Mouse (Mus musculus) cortical plate, adult 2 months (tissue): ENCODE measurements at regions not wholly inside any gene's neighbourhood (a gene's known extent, or its start where the extent isn't known, plus 50 kb on each side); places are given as distances from the start of the nearest gene placed in this dataset.
"Not testable (repeated sequence)": the region's sequence is repeated elsewhere in the genome, so short reads cannot be mapped to it uniquely, and the experiment has no call there.

Experiments used
- H3K27ac ChIP-seq: fragments of 200-500 bp; 2 replicates; pipeline ENCODE4 v1.5.1; 2012; ENCODE audit warnings: low read length, control low read depth, inconsistent platforms; ENCODE audit not compliant: insufficient read depth
- H3K4me1 ChIP-seq: fragments of 200-500 bp; 2 replicates; pipeline ENCODE4 v1.6.1; 2011; ENCODE audit warnings: low read length; ENCODE audit not compliant: control insufficient read depth, insufficient read depth
- H3K4me3 ChIP-seq: fragments of 200-500 bp; 2 replicates; pipeline ENCODE4 v1.5.1; 2011; ENCODE audit warnings: mild to moderate bottlenecking, low read length, control low read depth; ENCODE audit not compliant: insufficient read depth
- CTCF ChIP-seq: fragments of 200-500 bp; IDR thresholded peaks from 2 replicates; pipeline ENCODE4 v1.5.1; 2011; ENCODE audit warnings: mild to moderate bottlenecking, control low read depth, low read length; ENCODE audit not compliant: insufficient read depth; ENCODE audit errors: extremely low read depth
- POLR2A ChIP-seq: fragments of 200-500 bp; IDR thresholded peaks from 2 replicates; pipeline ENCODE4 v1.6.1; 2011; ENCODE audit warnings: mild to moderate bottlenecking, low read length, control low read depth; ENCODE audit not compliant: insufficient read depth; ENCODE audit errors: extremely low read depth

GRCm38 (mm10) chr14:87612871-87613270 is 196.4 kb downstream of the Tdrd3 start:
- no peak overlapping the region for H3K4me3 ChIP-seq
- H3K27ac ChIP-seq = no peak overlapping the region
- no peak for TF ChIP-seq CTCF
- TF ChIP-seq POLR2A = no peak
- H3K4me1 ChIP-seq = no peaks in the 10 kb centered on the region

- TF ChIP-seq CTCF (no peak), POLR2A (no peak)
- no peaks in the 10 kb centered on the region for H3K4me1 ChIP-seq
- H3K27ac ChIP-seq = no peak overlapping the region
- no peak overlapping the region for H3K4me3 ChIP-seq
These were observed 203.1 kb downstream of the Tdrd3 start for GRCm38 (mm10) chr14:87619368-87620035.

GRCm38 (mm10) chr14:87631078-87631813 is 214.8 kb downstream of the Tdrd3 start:
- no peak overlapping the region for H3K4me3 ChIP-seq
- H3K27ac ChIP-seq = no peak overlapping the region
- TF ChIP-seq POLR2A (no peak), CTCF (no peak)
- no peaks in the 10 kb centered on the region for H3K4me1 ChIP-seq

GRCm38 (mm10) chr14:87634596-87634995 is 218.2 kb downstream of the Tdrd3 start:
- Histone ChIP-seq H3K4me1 (no peaks in the 10 kb centered on the region), H3K27ac (no peak overlapping the region), H3K4me3 (no peak overlapping the region)
- TF ChIP-seq POLR2A (no peak), CTCF (no peak)

GRCm38 (mm10) chr14:87637131-87637530 is 220.7 kb downstream of the Tdrd3 start:
- no peak overlapping the region for H3K4me3 ChIP-seq

GRCm38 (mm10) chr14:87667910-87668309 is 251.5 kb downstream of the Tdrd3 start:
- Histone ChIP-seq H3K4me3 (no peak overlapping the region), H3K27ac (no peak overlapping the region), H3K4me1 (no peaks in the 10 kb centered on the region)
- TF ChIP-seq CTCF (no peak), POLR2A (no peak)

More at GRCm38 (mm10) chr14:87637131-87637530, 220.7 kb downstream of the Tdrd3 start:
- Histone ChIP-seq H3K27ac (no peak overlapping the region), H3K4me1 (no peaks in the 10 kb centered on the region)
- TF ChIP-seq POLR2A (no peak), CTCF (no peak)

- TF ChIP-seq CTCF (no peak), POLR2A (no peak)
- Histone ChIP-seq H3K4me3 (no peak overlapping the region), H3K4me1 (no peaks in the 10 kb centered on the region), H3K27ac (no peak overlapping the region)
These were observed 253.1 kb downstream of the Tdrd3 start for GRCm38 (mm10) chr14:87669496-87669895.

GRCm38 (mm10) chr14:87680788-87681187 is 264.3 kb downstream of the Tdrd3 start:
- H3K4me3 ChIP-seq = no peak overlapping the region
- no peak overlapping the region for H3K27ac ChIP-seq
- H3K4me1 ChIP-seq = no peaks in the 10 kb centered on the region
- TF ChIP-seq POLR2A (no peak), CTCF (no peak)

- peak overlapping the region; percentile 81 for H3K27ac ChIP-seq
- H3K4me1 ChIP-seq, H3K4me3 ChIP-seq: not testable (repeated sequence)
These were observed 266.8 kb downstream of the Tdrd3 start for GRCm38 (mm10) chr14:87683091-87683806.

GRCm38 (mm10) chr14:87689866-87690265 is 273.4 kb downstream of the Tdrd3 start:
- H3K4me1 ChIP-seq = no peaks in the 10 kb centered on the region
- TF ChIP-seq POLR2A (no peak), CTCF (no peak)
- H3K4me3 ChIP-seq = no peak overlapping the region
- no peak overlapping the region for H3K27ac ChIP-seq
